Mouse (Mus musculus) heart, postnatal 36 days (tissue): ENCODE measurements around the gene Cep78. TPM values are rescaled to one million over a fixed set of nuclear protein-coding genes. Genes with fewer than 3 reads are reported as not detected.

Source experiments
- DNase-seq, 2 experiments: peaks; one replicate each; pipeline ENCODE4 v3.0.0; 2021 to 2022
- intact Hi-C: fragments of 180-260 bp; cut with DNase I; formaldehyde crosslinking; loops from one replicate; pipeline ENCODE4 v1.15.1; 2025
- total RNA-seq, 2 experiments: library from RNA; stranded (reverse); gene quantifications; 2 replicates each; pipeline ENCODE4 v1.2.3; 2021

The Cep78 gene
- total RNA-seq, 2 experiments from 2014 or later: 3.7 to 3.9 TPM

DNA sequence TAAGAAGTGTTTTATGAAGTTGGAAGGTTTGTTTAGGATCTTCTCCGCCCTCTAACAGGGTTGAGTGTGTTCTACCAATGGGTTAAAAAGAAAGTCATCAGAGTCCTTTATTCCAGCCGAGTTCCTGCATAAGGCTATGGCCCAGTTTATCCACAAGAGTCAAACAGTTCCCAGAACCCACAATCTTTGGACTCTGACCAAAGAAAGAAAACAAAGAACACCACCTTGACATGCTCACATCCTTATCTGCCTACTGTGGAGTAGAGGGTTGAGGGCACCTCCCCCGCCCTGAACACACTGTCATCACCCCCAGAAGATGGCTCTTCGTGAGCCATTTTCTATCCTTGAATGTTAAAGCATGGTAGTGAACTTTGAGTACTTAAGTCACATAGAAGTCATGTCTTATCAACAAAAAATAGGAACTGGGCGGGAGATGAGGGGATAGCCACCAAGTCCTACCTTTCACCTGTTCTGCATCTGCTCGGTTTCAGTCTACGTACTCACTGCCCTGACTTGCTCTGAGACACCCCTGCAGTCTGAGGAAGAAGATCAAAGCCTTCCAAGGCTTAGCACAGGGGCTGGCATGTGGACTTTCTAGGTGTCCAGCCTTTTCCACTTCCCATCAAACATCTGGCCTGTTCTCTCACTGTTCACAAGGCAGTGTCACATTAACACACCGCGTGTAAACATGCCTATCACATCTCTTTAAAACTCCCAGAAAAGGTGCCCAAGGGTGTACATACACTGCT is 71.4 kb downstream of the Cep78 start:
- intact Hi-C loops: no loop called here
- DNase-seq: no peak

DNA sequence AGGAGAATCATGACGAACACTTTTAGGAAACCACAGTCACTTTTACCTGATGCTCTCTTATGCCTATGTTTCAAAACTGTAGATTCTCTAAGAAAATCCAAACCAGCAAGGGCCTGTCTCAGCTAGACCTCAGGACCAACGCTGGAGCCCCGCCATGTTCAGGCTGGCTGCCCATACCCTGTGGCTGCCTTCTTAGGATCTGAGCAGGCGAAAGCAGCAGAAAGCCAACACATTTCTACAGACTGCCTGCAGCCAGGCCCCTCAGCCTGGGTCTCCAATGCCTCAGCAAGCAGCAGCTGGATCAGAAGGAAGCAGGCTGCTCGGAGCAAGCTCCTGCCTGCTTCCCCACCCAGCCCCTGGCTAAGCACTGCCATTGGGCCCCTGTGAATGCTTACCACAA is 73.3 kb downstream of the Cep78 start:
- DNase-seq: no peak
- intact Hi-C loops: no loop called here

DNA sequence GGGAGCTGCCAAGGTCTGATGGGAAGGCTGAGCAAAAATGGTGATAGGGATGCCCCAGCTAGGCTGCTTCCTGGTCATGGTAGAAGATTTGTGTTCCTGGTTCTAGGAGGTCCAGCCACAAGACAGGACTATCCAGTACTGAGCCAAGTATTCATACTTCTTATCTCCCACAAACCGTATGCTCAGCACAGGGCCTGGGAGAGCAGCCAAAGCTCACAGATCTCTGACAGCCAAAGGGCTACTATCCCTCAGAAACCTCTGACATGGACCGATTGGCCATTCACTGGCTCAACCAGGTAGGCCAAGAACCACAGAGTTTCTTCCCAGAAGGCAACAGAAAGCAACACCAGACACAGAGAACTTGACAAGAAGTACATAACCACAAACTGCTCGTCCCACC is 73.8 kb downstream of the Cep78 start:
- DNase-seq: peak; percentile 40 to 53
- intact Hi-C loops: no loop called here

DNA sequence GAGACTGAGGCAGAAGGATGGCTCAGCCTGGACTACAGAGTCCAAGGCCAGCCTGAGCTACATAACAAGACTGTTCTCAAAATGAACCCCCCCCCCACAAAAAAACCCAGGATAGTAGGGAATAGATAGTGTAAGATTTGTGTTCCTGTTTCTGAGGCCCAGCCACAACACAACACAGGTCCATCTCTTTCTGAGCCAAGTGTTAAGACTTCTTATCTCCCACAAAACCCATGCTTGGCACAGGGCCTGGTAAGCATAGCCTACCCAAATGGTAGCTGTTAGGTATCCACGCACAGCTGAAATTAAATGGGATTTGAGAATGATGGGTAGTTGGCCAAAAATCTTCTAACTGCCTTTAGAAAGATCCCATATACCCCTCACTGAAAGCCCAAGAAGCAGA is 74.3 kb downstream of the Cep78 start:
- DNase-seq: peak in 1 of 2 experiments; percentile 10

DNA sequence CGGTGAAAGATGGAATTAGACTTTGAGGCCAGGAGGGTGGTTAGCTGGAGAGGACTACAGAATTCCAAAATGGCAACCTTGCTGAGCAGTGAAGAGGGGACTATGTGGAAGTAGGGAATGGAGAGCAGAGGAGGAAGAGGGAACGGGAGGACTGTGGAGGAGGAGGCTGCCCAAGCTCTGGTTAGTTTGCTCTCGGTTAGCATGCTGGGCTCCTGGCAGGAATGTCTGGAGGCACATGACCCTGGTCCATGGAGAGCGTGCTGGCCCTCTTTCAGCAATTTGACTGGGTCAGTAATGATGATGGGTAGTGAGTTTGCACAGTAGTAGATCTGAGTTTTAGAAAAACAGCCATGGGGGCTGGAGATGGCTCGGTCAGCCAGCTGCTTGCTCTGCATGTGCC is 76.8 kb downstream of the Cep78 start:
- intact Hi-C loops: no loop called here
- no peak for DNase-seq

More for the DNA sequence above, 74.3 kb downstream of the Cep78 start:
- intact Hi-C loops: no loop called here

Other genes with a start within 250 kb of the Cep78 start
- 1 to 10 TPM; 4.2 to 6.2 TPM for gene Psat1, start 37.7 kb downstream of the Cep78 start, total RNA-seq
- gene Gnaq, start 147.8 kb upstream of the Cep78 start, total RNA-seq: 10 to 100 TPM; 22.5 to 23.0 TPM